Mouse (Mus musculus) left cerebral cortex, postnatal 4 days (tissue): ENCODE data around the gene Arhgap10. TPM values are rescaled to one million over a fixed set of nuclear protein-coding genes. Genes with fewer than 3 reads are reported as not detected.

Source experiments
- DNase-seq: peaks from one replicate; pipeline ENCODE4 v3.0.0-alpha.2; 2022
- intact Hi-C: fragments of 180-260 bp; cut with DNase I; formaldehyde crosslinking; loops from one replicate; pipeline ENCODE4 v1.15.1; 2025
- total RNA-seq, 2 experiments: library from RNA; stranded (reverse); gene quantifications; 2 replicates each; pipeline ENCODE4 v1.2.3; 2021

Arhgap10 gene
- total RNA-seq, 2 experiments from 2014 or later = 6.5 to 6.6 TPM

DNA sequence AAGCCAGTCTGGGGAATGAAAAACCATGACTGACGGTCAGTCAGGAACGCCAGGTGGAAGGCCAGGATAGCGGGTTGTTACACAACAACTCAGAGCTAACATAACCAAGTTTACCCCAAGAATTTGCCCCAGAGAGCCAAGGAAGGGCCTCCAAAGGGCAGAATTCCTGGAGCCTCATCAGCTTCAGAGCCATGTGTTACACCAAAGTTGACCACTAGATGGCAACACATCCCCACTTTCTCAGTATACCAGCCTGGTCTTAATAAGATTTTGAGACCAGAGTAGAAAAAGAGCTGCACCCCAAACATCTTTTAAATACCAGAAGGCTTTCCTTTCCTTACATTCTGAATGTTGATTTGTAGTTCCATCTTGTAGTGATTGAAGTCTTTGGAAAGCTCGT, 98.0 kb downstream of the Arhgap10 start:
- DNase-seq = peak; percentile 59
- intact Hi-C loops = loop anchor here (5.0 kb wide), 2 partner anchors 98 to 123 kb away; partner anchors contain the start of gene Arhgap10

DNA sequence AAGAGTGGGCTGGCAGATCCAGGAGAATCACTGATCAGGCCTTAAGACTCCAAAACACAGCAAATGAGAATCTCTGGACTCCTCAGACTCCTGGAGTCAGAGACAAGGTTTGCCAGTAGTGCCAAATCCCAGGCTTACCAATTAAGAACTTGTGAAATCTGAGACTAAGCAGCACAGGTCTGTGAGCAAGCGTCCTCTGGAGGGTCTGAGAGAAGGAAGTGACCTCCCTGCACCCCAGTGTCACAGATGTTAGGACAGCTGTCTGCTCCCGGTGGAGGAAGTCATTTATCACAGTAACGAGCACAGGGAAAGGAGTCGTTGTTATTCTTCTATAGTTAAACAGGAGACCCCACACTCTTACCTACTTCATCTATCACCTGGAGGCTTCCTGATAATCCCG, 101.0 kb downstream of the Arhgap10 start:
- intact Hi-C loops = no loop called here
- no peak for DNase-seq

DNA sequence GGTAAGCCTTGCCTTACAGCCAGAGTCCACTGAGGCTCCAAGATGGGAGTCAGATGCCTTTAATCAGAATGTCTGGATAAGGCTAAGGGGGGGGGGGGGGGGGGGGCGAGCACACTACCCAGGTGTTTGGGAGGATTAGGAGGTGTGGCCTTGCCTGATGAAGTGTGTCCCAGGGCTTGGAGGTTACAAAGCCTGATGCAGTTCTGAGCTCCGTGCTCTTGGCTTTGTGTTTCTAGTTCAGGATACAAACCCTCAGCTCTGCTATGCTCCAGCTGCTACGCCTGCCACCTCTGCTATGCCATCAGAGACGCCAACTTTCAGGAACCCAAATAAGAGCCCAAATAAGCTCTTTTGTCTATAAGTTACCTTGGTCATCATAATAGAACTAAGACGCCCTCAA, 101.7 kb downstream of the Arhgap10 start:
- intact Hi-C loops = no loop called here

DNA sequence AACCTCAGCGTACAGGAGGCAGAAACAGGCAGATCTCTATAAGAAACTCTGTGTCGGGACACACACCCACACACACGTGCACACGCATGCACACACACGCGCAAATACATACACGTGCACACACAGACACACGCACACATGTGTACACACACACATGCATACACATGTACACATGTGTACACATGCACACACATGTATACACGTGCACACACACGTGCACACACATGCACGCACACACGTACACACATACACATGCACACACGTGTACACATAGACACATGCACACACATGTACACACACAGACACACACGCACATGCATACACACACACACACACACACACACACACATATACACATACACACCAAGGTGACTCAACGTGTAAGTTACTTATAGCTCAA, 106.5 kb downstream of the Arhgap10 start:
- intact Hi-C loops = no loop called here

More for the DNA sequence above, 101.7 kb downstream of the Arhgap10 start:
- no peak for DNase-seq

DNA sequence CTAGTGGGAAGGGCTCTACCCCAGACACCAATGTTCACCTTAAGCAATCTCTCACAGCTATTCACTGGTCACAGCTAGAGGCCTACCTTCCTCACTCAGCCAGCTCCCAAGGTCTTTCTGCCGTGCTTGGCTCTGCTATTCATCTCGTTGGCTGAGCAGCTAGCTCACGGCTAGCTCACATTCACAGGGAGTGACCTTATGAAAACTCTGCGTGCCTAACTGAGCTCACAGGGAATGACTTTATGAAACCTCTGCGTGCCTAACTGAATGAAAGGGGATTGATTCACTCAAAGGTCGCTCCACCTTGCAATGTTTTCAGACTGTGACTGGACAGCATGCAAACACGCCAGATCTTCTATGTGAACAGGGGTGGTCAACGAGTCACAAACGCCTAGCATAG, 107.4 kb downstream of the Arhgap10 start:
- intact Hi-C loops = no loop called here
- DNase-seq = no peak

More for the DNA sequence above, 106.5 kb downstream of the Arhgap10 start:
- DNase-seq = no peak

DNA sequence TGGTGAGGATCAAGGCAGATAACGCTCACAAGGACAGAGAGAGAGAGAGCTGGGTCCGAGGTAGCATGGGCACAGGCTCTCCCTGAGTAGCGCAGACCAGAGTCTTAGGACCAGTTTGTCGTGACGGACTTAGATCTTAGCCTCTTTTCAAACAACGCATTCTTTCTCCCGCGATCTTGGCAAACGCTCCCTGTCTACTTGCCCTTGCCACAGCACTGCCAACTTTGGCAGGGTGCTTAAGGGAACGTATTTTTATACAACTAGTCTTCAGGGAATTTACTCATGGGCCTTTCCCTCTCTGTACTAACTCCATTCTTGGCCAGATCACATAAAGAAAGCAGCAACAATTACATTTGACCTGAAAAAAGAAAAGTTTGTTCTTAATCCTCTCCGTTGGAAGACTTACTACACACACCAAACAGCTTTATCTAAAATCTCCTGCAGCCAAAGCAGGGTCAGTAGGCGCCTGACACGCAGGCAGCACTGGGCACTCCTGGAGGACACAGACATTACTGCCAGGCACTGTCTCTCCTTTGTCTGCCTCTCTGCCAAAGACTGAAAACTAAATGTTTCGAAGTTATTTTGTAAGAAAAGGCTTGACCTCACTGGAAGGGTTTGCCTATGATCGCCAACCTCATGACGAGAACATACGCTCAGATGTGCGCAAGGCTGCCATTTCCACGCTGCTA, 109.1 kb downstream of the Arhgap10 start:
- DNase-seq = no peak
- intact Hi-C loops = no loop called here

DNA sequence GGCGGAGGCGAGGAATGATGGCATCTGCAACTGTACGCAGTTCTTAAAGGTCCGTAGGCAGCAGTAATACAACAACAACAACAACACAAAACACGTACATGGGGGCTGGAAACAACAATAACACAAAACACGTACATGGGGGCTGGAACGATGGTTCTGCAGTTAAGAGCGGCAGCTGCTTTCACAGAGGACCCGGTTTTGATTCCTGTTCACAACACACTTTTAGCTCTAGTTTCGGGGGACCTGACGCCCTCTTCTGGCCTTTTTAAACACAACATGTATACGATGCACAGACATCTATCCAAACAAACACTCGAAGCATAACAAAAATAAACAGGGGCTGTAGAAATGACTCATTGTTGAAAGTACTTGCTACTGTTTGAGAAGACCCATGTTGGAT, 110.9 kb downstream of the Arhgap10 start:
- no peak for DNase-seq
- intact Hi-C loops = no loop called here

DNA sequence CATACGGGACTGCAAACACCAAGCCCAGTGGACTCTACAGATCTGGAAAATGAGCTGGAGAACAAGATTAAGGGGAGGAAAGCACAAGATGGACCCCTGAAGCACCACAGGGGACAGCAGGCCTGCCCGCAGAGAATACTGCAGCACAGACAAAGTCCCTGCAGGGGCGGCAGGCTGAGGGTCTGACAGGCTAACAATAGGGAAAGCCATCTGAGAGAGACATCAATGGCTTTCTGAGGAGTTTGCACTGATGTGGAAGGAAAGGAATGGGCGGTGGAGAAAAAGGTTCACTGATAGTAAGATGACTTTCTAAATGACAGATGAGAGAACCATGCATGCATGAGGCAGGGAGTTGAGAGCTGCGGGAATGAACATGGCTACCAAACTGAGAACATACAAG, 111.3 kb downstream of the Arhgap10 start:
- no peak for DNase-seq
- intact Hi-C loops = no loop called here

DNA sequence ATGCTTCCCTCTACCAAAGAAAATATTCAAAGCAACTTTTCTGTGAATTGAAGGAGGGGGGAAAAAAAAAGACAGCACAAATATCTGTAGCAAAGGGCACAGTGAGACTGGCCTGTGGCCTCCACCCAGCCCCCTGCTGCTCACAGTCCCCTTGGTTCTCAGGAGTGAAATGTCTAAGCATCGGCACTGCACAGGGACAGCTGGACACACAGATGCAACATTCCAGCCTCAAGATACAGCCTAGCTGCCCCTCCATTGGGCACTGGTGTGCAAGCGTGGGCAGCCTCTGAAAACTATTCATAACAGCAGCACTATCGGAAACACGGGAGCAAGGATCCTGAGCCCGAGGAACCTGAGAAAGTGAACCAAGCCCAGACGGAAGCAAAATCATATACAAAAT, 113.7 kb downstream of the Arhgap10 start:
- intact Hi-C loops = no loop called here
- DNase-seq = no peak

DNA sequence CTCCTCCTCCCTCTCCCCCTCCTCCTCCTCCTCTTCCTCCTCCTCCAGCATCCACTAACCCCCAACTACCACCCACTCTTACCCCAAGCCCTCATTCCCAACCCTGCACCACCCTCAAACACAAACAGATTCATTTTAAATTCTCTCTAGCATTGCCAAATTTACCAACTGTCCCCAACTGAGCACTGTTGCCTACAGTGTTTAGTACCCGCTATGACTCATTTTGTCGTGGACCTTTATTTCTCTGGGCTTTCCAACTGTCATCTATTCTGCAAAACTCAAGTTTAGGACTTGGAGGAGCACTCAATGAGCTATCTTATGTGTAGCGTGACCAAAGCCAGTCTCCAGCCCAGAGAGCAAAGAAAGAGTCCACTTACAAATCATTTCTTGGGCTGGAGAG, 115.8 kb downstream of the Arhgap10 start:
- no peak for DNase-seq
- intact Hi-C loops = no loop called here

DNA sequence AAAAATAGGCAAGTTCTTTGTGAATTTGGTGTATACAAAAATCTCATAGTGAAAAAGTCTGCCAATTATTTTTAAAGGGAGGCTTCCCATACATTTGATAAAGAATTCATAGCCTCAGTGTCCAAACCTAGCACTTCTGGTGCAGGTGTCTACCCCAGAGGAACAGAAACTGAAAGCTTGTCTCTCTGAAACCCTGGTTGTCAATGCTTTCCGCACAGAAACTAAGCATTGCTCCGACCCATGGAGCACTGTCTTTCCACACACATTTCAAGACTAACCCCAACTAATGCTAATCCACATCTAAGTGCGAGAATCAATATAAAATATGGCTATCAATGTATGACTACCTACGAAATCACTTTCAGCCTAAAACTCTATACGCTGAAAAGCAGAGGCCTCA, 116.6 kb downstream of the Arhgap10 start:
- intact Hi-C loops = no loop called here
- DNase-seq = no peak

DNA sequence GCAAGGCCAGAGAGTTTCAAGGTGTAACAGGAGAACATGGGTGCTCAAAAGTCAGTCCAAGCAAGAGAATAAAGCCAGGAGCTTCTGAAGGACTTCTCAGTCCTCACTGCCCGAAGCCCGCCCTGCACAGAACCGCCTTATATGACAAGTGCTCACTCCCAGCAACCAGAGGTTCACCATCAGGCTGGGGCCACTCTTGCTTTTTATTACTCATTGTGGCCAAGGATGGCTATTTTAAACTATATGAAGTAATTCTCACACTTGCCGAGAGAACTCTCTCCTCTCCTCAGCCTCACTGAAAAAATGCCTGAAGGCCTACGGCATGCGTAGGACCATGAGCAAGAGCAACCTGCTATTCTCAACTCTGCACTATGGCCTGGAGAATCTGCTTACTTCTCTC, 133.7 kb downstream of the Arhgap10 start:
- DNase-seq = no peak
- intact Hi-C loops = no loop called here

DNA sequence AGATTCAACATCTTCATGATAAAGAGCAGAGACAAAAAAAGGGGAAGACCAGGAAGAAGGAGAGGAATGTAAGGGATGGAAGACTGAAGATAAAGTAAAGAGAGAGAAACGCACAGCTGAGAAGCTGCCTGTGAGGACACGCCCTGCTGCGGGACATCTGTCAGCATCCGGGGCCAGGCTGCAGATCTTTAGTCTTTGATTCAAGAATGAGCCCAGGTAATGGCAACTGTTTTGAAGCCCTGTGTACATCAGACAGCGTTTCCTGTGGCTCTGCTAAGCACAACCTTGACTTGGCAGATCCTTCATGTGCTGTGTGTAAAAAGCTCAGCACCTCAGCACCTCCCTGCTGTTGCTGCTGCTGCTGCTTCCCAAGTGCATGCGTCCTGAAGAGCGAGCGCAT, 134.1 kb downstream of the Arhgap10 start:
- intact Hi-C loops = no loop called here
- DNase-seq = no peak

DNA sequence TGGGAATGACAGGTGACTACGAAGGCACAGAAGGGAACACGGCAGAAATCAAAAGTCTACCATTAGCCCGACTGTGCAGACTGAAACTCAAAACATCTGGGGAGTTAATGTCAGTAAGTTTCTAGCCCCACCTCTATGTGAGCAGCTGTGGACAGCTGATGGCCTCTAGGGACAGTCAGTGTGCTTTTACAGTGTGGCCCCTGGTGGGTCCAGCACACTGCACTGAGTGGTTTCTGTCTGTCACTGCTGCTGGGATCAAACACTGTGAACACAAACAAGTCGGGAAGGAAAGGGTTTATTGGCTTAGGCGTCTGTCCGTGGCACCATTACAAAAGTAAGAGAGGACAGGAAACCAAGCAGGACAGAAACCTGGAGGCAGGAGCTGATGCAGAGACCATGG, 136.9 kb downstream of the Arhgap10 start:
- DNase-seq = no peak
- intact Hi-C loops = no loop called here

DNA sequence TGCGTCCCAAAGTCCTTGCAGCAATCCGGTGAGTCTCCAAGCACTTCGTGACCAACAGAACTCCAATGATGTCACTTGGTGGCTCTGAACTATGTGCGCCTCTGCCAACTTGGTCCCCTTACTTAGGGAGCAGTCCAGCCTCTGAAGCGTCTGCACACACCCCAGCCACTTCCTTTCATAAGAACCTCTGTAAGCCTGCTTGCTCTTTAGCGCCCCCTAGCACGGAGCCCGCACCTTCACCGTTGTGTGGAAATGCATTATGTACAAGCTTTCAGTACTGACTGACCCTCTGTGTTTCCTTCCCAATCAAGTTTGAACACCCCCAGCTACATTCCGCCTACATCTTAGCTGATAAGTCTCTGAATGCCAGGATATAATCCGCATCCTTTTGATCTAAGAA, 138.5 kb downstream of the Arhgap10 start:
- peak; percentile 13 for DNase-seq

DNA sequence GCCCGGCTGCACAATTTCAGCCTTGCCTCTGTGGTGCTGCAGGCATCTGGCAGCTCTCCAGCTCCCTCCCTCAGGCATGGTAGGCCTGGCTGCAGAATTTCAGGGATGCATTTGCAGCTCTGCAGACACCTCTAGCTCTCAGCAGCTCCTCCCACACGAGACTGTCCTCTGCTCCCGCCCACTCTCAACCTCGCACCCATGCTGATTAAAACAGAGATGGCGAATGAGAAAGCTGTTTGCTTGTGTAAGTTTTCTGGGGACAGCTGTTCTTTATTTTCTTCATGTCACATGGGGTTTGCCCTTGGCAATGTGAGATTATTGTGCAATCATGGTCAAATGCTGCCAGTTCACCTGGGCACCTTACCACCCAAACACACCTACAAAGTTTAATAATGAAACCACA, 141.3 kb downstream of the Arhgap10 start:
- DNase-seq = peak; percentile 68
- intact Hi-C loops = no loop called here

More for the DNA sequence above, 138.5 kb downstream of the Arhgap10 start:
- intact Hi-C loops = no loop called here

DNA sequence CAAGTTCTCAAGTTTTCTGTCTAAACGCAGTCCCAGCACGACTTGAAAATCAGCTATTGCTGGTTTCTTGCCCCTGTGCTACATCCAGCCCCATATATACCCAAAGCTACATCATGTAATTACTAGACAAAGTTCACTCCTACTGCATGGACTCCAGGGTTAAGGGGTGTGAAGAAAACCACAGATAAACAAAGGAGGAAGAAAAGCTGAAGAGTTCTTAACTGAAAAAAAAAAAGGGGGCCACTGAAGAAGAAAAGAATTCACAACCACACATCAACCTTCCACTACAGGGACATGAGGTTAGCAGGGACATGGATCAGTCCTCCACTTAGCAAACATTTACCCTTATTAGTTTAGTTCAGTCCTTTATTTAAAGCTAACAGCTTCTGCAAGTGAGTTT, 141.8 kb downstream of the Arhgap10 start:
- intact Hi-C loops = no loop called here

DNA sequence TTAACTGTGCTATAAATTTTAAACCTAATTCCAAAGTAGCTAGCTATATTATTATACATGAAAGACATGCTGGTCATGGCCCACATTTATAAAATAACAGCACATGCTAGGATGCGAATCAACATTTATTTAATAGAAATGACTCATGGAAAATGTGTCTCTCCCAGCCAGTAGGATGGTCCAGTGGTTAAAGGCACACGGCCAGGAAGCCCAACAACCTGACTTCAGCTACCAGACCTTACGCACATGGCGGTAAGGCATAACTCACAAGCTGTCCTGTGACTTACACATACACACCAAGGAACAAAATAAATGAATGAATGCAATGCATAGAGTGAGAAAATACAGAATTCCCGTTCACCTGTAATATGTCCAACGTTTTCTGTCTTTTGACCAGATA, 146.7 kb downstream of the Arhgap10 start:
- intact Hi-C loops = no loop called here

More for the DNA sequence above, 141.8 kb downstream of the Arhgap10 start:
- no peak for DNase-seq

DNA sequence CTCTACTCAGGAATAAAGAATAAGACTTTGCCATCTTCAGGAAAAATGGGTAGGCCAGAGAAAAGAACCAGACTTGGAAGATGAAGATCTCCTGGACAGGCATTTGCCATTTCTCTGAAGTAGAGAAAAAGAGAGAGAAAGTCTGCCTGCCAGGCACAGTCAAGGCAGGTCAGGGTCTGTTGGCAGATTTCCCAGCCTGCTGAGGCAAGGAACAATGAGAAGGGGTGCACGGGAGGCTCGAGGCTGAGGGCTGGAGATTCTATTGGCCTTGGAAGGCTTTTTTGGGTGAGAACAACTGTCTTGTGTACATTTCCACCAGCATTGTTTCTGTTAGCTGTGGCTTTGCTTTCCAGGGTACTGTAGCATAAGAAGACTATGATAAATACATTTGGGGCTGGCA, 147.4 kb downstream of the Arhgap10 start:
- peak; percentile 38 for DNase-seq
- intact Hi-C loops = no loop called here

More for the DNA sequence above, 146.7 kb downstream of the Arhgap10 start:
- DNase-seq = no peak

DNA sequence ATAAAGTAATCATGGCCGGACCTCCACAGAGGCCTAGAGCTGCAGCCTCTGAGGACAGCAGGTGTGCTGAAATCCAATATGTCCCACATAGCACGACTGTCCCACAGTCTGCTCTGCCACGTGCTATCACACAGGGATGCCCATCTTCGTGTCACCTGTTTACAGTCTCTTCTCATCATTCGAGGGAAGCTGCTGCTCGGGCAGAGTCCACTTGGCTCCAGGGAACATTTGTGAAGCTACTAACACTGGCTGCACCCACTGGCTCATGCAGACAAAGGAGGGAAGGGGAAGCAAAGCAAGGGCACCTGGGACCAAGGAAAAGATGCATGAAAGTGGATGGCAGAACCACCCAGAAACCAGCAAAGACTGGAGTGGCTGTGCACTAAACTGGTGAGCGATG, 148.1 kb downstream of the Arhgap10 start:
- intact Hi-C loops = no loop called here

DNA sequence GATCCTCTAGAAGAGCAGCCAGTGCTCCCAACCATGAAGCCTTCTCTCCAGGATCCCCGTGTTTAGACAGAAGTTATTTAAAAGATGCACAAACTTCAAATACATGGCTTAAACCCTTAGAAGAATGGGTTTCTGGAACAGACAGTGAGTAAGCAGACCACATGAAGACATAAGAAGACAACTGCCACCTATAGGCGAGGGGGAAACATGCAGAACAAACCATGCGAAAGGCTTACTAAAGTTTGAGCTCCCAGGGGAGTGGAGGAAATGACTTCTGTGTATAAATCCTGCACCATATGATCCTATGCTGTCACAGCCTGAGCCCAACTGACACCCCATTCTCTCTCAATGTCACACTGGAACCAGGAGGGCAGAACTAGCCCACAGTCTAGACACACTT, 150.7 kb downstream of the Arhgap10 start:
- no peak for DNase-seq

More for the DNA sequence above, 148.1 kb downstream of the Arhgap10 start:
- DNase-seq = no peak

DNA sequence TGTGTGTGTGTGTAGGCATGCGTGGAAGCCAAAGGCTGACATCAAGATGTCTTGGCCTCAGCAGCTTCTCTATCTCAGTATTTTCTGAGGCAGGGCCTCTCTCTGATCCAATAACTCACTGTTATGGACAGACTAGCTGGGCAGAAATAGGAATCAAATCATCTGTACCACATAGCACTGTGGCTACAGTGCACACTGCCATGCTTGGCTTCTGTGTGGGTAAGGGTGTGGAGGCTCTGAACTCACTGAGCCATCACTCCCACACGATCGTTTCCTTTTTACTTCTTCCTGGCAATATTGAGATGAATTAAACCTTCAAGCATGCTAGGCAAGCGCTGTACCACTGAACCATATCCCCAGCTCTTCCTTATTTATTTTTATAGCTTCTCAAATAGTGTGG, 151.3 kb downstream of the Arhgap10 start:
- intact Hi-C loops = no loop called here
- no peak for DNase-seq

More for the DNA sequence above, 150.7 kb downstream of the Arhgap10 start:
- intact Hi-C loops = no loop called here

DNA sequence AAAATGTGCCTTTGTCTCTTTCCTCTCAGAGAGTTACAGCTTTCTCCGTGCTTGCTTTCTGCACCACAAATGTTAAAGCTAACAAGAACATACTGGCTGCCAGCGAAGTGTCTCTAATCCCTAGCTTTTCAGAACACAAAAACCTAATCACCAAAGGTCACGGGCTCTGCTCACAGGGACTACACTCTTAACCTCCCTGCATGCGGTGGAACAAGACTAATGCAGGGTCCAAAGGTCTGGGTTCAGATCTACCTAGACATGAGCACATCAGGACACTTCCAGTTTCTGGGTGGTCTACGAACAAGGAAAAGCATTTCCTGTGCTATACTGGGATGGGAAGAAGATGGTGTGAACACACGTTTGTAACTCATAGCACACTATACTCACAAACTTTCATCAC, 151.8 kb downstream of the Arhgap10 start:
- DNase-seq = no peak
- intact Hi-C loops = no loop called here
